Mouse (Mus musculus) liver, embryonic 14.5 days (tissue): ENCODE results near the gene Serinc1.

Experiments used
- CTCF ChIP-seq: IDR thresholded peaks from 2 replicates; pipeline ENCODE4 v1.5.1; 2016; ENCODE audit warnings: antibody characterized with exemption, low read depth, control low read depth
- EP300 ChIP-seq: IDR thresholded peaks from 2 replicates; pipeline ENCODE4 v1.6.1; 2016; ENCODE audit warnings: antibody characterized with exemption, low read depth

- no peak for TF ChIP-seq CTCF
- no peak for TF ChIP-seq EP300
Observed at GRCm38 (mm10) chr10:57572130-57572529, 39.8 kb upstream of the Serinc1 start.
